Mouse (Mus musculus): ENCODE results near the gene Slc38a6. TPM values are rescaled to one million over a fixed set of nuclear protein-coding genes. Genes with fewer than 3 reads are reported as not detected.

Gene Slc38a6
- polyA plus RNA-seq, 1 experiment from 2014 or later = 7.6 TPM

DNA sequence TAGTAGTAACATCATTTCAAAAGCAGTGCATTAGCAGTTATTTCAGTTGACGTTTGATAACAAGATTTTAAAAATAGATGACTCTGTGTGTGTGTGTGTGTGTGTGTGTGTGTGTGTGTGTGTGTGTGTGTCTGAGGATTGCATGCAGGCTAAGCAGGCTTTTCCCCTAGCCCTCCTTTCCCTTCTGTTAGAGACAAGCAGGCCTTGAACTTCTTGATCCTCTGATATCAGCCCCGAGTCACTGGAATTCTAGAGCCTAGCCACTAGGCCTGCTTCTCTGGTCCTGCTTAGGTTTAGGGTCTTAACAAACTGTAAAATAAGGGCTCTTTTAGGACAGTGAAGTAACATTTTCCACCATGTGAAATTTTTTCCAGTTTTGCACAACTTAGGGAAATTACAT, 38.6 kb downstream of the Slc38a6 start:
- H3K4me2 ChIP-seq = no peak overlapping the region
- H3K9me3 ChIP-seq (replicated peaks) = no peaks in the 10 kb centered on the region
- WGBS = 84% methylated on average over 2 of the region's 2 CpGs
- no peak for ATAC-seq
- no peak overlapping the region for H3K4me3 ChIP-seq
- H3K27ac ChIP-seq = no peak overlapping the region
- H3K36me3 ChIP-seq (ENCODE audit: poor library complexity, severe bottlenecking) = no peaks in the 10 kb centered on the region
- H3K4me1 ChIP-seq = no peaks in the 10 kb centered on the region
- no peak overlapping the region for H3K9ac ChIP-seq
- no peaks in the 10 kb centered on the region for H3K27me3 ChIP-seq

- WGBS = 64% methylated on average over 4 of the region's 4 CpGs
- Histone ChIP-seq H3K36me3 (ENCODE audit: poor library complexity, severe bottlenecking) (no peaks in the 10 kb centered on the region), H3K9ac (no peak overlapping the region), H3K27me3 (no peaks in the 10 kb centered on the region), H3K4me3 (no peak overlapping the region), H3K27ac (no peak overlapping the region), H3K4me1 (no peaks in the 10 kb centered on the region), H3K9me3 (replicated peaks) (no peaks in the 10 kb centered on the region), H3K4me2 (no peak overlapping the region)
- no peak for ATAC-seq
Measured at GRCm38 (mm10) chr12:73325617-73326016, 39.0 kb downstream of the Slc38a6 start.

DNA sequence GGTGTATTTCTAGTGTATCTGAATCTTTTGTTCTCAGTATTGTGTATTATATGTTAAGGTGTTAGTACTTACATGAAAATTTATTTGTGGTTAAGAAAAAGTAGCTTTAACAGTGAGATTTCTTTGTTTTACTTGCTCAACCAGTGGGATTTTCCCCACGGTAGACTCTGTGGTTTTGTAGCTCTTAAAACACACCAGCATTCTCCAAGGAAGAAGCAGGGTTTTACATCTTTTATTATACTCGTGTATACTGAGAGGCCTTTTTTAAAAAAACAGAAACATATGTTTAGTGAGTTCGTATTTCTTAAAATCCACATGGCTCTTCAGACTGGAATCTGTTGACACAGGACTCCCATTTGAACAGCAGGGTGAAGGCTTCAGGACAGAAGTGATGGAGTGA, 40.8 kb downstream of the Slc38a6 start:
- Histone ChIP-seq H3K4me1 (no peaks in the 10 kb centered on the region), H3K36me3 (ENCODE audit: poor library complexity, severe bottlenecking) (peaks cover 2% of the 10 kb centered on the region; the same call in 1 of the 2 replicates), H3K4me3 (no peak overlapping the region), H3K4me2 (no peak overlapping the region), H3K9ac (no peak overlapping the region), H3K9me3 (replicated peaks) (no peaks in the 10 kb centered on the region), H3K27ac (no peak overlapping the region), H3K27me3 (no peaks in the 10 kb centered on the region)
- ATAC-seq = no peak
- 81% methylated on average over 3 of the region's 3 CpGs for WGBS

DNA sequence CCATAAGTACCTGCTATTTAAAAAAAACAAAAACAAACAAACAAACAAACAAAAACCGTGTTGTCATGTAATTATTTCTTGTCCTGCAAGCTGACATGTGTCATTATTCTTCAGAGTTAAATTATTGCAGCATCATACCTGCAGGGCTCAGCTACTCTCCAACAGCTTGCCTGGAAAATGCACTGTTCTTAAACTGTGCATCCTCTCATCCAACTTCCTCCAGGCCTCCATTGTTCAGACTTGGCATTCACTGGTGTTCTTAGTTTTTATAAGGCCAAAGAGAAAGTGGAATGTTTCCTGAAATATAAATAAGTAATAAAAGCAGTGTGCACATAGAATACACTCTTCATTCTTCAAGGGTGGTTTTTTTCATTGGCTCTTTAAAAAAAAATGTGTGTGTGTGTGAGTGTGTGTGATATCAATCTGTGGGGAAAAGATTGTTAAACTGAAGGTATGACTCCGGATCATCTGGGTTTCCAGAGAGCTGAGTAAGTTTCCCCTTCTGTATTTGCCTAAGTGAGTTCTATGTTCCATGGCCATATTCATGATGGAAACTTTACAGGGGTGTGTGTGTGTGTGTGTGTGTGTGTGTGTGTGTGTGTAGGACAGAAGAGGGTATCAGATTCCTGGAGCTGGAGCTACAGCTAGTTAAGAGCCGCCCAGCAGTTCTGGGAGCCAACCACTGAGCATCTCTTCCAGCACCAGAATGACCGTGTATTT, 42.0 kb downstream of the Slc38a6 start:
- Histone ChIP-seq H3K27me3 (no peaks in the 10 kb centered on the region), H3K27ac (no peak overlapping the region), H3K9me3 (replicated peaks) (no peaks in the 10 kb centered on the region), H3K4me3 (no peak overlapping the region), H3K4me1 (peaks cover 2% of the 10 kb centered on the region; the same call in 1 of the 2 replicates), H3K9ac (no peak overlapping the region), H3K4me2 (no peak overlapping the region), H3K36me3 (ENCODE audit: poor library complexity, severe bottlenecking) (peaks cover 2% of the 10 kb centered on the region; the same call in 1 of the 2 replicates)
- 91% methylated on average over 4 of the region's 4 CpGs for WGBS
- no peak for ATAC-seq

GRCm38 (mm10) chr12:73330236-73330635, 43.7 kb downstream of the Slc38a6 start:
- Histone ChIP-seq H3K4me2 (no peak overlapping the region), H3K4me3 (no peak overlapping the region), H3K36me3 (ENCODE audit: poor library complexity, severe bottlenecking) (peaks cover 2% of the 10 kb centered on the region; the same call in 1 of the 2 replicates), H3K9ac (no peak overlapping the region), H3K9me3 (replicated peaks) (no peaks in the 10 kb centered on the region), H3K27me3 (no peaks in the 10 kb centered on the region), H3K4me1 (peaks cover 12% of the 10 kb centered on the region), H3K27ac (no peak overlapping the region)
- WGBS = 81% methylated on average over 7 of the region's 7 CpGs
- no peak for ATAC-seq

GRCm38 (mm10) chr12:73332701-73333100, 46.1 kb downstream of the Slc38a6 start:
- no peak overlapping the region for H3K9ac ChIP-seq
- no peak overlapping the region for H3K27ac ChIP-seq
- ATAC-seq = no peak
- peaks cover 2% of the 10 kb centered on the region; the same call in 1 of the 2 replicates for H3K36me3 ChIP-seq (ENCODE audit: poor library complexity, severe bottlenecking)
- 75% methylated on average over 4 of the region's 4 CpGs for WGBS
- H3K4me1 ChIP-seq = peaks cover 12% of the 10 kb centered on the region
- H3K4me3 ChIP-seq = no peak overlapping the region
- no peaks in the 10 kb centered on the region for H3K9me3 ChIP-seq (replicated peaks)
- no peak overlapping the region for H3K4me2 ChIP-seq
- no peaks in the 10 kb centered on the region for H3K27me3 ChIP-seq

DNA sequence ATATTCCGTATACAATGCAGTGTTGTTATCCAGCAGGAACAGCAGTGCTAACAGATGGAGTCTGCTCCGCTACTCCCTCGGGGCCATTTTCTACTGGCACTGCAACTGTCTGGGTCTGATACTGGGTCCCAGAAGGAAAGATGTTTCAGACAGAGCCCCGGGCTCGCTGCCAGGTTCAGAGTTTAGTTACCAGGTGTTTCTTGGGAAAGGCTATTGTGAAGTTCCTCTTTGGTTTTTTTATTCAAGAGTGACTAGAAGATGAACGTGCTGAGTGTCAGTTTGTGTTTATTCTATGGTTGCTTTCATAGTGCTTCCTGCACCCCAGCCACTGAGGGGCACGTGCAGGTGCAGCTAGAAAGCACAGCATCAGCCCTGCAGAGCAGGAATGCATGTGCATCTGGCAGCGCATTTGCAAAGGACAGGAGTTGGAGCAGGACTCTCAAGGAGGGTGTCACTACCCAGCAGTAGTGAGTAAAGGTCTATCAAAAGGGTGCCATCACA, 47.5 kb downstream of the Slc38a6 start:
- no peak overlapping the region for H3K4me2 ChIP-seq
- no peak overlapping the region for H3K4me3 ChIP-seq
- peaks cover 12% of the 10 kb centered on the region for H3K4me1 ChIP-seq
- no peak overlapping the region for H3K9ac ChIP-seq
- H3K9me3 ChIP-seq (replicated peaks) = no peaks in the 10 kb centered on the region
- H3K27me3 ChIP-seq = no peaks in the 10 kb centered on the region
- H3K36me3 ChIP-seq (ENCODE audit: poor library complexity, severe bottlenecking) = peaks cover 2% of the 10 kb centered on the region; the same call in 1 of the 2 replicates
- peak overlapping the region; percentile 37 for H3K27ac ChIP-seq
- 61% methylated on average over 8 of the region's 8 CpGs for WGBS
- peak; percentile 84 for ATAC-seq

GRCm38 (mm10) chr12:73337127-73337526, 50.5 kb downstream of the Slc38a6 start:
- H3K4me2 ChIP-seq = no peak overlapping the region
- 87% methylated on average over 7 of the region's 7 CpGs for WGBS
- no peaks in the 10 kb centered on the region for H3K9me3 ChIP-seq (replicated peaks)
- no peak overlapping the region for H3K9ac ChIP-seq
- no peak overlapping the region for H3K4me3 ChIP-seq
- ATAC-seq = no peak
- 0 out of 2 replicates have a peak, but pooled peaks cover 5% of the 10 kb centered on the region for H3K27me3 ChIP-seq
- H3K27ac ChIP-seq = no peak overlapping the region
- H3K36me3 ChIP-seq (ENCODE audit: poor library complexity, severe bottlenecking) = no peaks in the 10 kb centered on the region
- H3K4me1 ChIP-seq = peaks cover 22% of the 10 kb centered on the region

- Histone ChIP-seq H3K27ac (no peak overlapping the region), H3K9me3 (replicated peaks) (no peaks in the 10 kb centered on the region), H3K4me1 (peaks cover 10% of the 10 kb centered on the region), H3K4me2 (no peak overlapping the region), H3K36me3 (ENCODE audit: poor library complexity, severe bottlenecking) (peaks cover 4% of the 10 kb centered on the region; the same call in 1 of the 2 replicates), H3K4me3 (no peak overlapping the region), H3K9ac (no peak overlapping the region), H3K27me3 (0 out of 2 replicates have a peak, but pooled peaks cover 5% of the 10 kb centered on the region)
- WGBS = 4% methylated on average over 8 of the region's 8 CpGs
- ATAC-seq = no peak
Measured at GRCm38 (mm10) chr12:73340642-73341293, 54.2 kb downstream of the Slc38a6 start.

- no peak overlapping the region for H3K27ac ChIP-seq
- H3K4me2 ChIP-seq = no peak overlapping the region
- H3K9ac ChIP-seq = no peak overlapping the region
- 0 out of 2 replicates have a peak, but pooled peaks cover 5% of the 10 kb centered on the region for H3K27me3 ChIP-seq
- 56% methylated on average over 14 of the region's 14 CpGs for WGBS
- no peaks in the 10 kb centered on the region for H3K9me3 ChIP-seq (replicated peaks)
- peaks cover 4% of the 10 kb centered on the region; the same call in 1 of the 2 replicates for H3K36me3 ChIP-seq (ENCODE audit: poor library complexity, severe bottlenecking)
- no peak for ATAC-seq
- no peak overlapping the region for H3K4me3 ChIP-seq
- H3K4me1 ChIP-seq = peaks cover 10% of the 10 kb centered on the region
Measured at GRCm38 (mm10) chr12:73341703-73342663, 55.4 kb downstream of the Slc38a6 start.

DNA sequence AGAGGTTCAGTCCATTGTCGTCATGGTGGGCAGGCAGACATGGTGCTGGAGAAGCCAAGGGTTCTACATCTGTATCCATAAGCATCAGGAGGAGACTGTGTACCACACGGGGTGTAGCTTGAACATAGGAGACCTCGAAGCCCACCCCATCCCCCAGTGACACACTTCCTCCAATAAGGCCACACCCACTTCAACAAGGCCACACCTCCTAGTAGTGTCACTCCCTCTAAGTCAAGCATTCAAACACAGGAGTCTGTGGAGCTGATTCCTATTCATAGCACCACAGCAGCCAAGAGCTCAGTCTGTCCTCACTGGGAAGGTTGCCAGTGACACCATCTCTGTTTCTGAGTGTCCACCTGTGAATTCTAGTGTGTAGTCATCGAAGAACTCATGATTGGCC, 57.7 kb downstream of the Slc38a6 start:
- Histone ChIP-seq H3K27ac (no peak overlapping the region), H3K4me1 (peaks cover 10% of the 10 kb centered on the region), H3K36me3 (ENCODE audit: poor library complexity, severe bottlenecking) (peaks cover 4% of the 10 kb centered on the region; the same call in 1 of the 2 replicates), H3K4me2 (no peak overlapping the region), H3K9me3 (replicated peaks) (no peaks in the 10 kb centered on the region), H3K4me3 (no peak overlapping the region), H3K27me3 (0 out of 2 replicates have a peak, but pooled peaks cover 5% of the 10 kb centered on the region), H3K9ac (no peak overlapping the region)
- 91% methylated on average over 4 of the region's 4 CpGs for WGBS
- ATAC-seq = no peak
